Mouse (Mus musculus): Measurements from ENCODE around the gene Arhgap5.

Gene Arhgap5

DNA sequence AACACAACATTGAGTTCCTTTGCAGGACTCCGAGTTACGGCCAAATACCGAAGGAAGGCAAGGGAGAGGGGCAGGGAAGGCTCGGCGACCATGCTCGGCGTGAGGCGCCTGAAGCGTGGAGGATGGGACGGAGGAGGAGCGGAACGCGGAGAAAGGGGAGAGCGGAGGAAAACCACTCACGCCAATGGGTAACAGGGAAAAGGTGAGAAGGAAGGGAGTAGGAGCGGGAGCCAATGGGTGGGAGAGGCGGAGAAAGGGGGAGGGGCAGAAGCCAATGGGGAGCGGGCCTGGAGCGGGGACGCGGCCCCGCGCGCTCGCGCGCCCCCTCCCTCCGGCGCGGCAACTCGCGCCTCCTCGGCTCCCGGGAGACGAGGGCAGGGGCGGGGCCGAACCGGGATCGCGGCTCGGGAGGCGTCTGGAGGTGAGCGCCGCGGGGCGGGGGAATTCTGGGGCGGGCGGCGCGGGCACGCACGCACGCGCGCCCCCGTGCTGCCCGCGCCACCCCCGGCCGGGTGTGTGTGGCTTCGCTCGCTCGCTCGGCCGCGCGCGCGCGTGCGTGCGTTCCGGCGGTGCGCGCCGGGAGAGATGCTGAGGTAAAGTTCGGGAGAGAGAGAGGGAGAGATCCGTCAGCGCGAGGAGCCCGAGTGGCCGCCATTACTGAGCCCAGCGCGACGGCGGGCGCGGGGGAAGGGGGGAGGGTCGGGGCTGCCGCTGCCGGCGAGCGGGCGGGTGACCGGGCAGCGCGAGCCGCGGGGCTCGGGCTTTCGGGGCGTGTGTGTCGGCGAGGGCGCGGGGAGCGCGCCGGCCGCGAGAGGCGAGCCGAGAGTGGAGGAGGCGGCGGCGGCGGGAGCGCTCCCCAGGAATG, at the start of gene Arhgap5:
TSS of gene Arhgap5 (plus strand) at position 517 of the 865 bp plus-strand sequence.
- WGBS, result 1% methylated on average over 115 of the region's 119 CpGs

DNA sequence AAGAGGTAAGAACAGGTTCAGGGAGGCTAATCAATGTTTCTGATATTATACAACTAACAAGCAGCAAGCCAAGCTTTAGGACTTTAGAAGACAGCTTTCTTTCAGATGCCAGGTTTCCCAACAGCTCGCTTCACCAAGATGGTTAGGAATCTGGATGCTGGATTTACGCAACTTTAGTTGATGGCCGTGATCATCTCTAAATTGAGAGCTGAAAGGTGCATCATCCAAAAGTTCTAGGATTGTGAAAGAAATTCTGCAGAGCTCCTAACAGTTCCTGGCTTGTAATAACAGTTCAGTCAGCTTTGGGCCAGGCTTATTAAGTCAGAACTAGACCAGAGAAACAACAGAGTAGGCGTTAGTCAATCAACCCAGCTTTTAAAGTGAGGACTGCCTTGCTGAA, 32.2 kb upstream of the Arhgap5 start:
- 87% methylated on average over 4 of the region's 4 CpGs for WGBS

DNA sequence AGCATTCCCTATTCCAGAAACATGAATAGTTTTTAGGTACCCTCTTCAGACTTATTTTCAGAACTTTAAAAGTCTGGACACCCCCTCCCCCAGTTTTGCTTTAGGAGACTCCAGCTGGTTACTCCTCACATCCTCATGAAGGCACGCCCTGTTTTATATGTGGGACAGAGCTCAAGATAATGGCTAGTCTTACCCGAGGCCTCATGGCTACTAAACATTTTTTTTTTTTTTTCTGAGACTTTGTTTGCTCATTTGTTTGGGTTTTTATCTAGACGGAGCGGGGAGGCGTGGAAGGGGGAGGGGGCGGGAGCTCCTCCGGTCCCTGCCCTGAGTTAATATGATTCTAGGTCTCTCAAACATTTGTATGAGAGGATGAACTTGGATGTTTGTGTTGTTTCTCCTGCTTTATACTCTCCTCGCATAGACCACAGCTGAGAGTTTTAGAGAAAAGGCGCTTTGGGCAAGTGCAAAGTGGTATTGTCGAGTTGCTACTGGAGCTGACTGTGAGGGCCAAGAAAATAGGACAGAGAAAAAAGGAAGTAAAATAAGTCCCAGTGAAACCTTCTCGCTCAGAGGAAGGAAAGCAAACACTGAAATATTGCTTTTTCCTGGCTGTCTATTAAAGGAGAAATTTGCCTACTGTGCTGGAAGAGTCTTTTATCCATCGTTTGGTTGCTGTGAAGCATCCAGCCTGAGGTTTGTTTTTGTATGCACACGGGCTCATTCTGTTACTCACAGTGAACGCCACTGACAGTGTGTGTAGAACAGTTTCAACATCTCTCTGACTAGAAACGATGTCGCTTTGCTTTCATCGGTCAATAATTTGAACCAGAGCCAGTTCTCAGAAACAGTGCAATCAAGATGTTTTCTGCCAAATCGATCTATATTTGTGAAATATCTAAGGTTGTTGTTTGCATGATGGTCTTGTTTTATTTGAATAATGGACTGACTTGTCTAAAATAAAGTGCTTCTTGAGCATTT, 29.5 kb upstream of the Arhgap5 start:
- 21% methylated on average over 18 of the region's 18 CpGs for WGBS

DNA sequence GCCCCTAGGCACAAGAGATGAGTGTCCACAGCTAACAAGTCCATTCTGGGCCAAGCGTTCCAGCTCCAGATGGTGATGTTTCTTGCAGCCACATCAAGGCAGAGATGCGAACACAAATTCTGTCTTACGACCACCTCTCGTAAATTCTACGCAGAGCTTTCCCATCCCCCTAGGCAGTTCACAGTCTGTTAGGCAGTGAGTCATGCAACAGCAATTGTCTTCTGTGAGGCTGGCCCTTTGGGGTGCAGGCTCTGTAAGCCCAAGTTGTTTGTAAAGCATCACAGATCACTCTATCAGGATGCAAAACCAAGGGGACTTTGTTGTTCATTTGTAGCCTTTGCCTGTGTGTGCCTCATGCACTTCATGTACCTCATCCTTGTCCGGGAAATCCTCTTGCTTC, 27.7 kb upstream of the Arhgap5 start:
- WGBS, result 76% methylated on average over 6 of the region's 6 CpGs

DNA sequence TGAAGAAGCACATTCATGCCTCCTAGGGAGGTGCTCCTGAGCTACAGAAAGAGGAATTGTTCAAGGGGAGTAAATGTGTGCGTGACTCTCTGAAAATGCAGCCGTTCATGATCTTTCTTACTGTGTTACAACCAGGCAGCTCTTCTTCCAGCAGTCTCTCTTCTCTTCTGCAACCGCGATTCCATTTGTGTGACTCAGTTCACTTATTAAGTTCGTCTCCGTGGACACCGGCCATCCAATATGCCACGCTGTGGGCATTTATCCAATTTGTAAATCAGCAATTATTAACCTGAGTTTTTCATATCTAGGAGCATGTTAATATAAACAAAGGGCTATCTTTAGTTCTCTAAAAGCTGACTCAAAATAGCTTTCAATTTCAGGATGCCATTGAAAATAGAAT, 25.2 kb upstream of the Arhgap5 start:
- WGBS, result 73% methylated on average over 8 of the region's 8 CpGs

DNA sequence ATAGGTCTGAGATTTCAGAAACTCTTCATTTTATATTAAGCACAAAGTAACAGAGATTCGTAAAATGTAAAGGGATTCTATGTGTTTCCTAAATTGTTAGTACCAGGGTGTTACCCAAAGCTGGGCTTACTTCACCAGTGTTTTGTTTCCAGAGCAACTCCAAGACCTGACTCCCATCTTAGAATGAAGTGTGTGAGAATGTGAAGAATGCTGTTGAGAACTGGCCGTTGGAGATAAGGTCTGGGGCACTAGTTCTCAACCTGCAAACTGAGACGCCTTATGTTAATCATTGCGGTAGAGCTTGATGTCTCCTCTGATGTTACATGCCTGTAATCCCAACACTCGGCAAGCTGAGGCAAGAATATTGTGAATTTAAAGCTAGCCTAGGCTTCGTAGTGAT, 24.4 kb upstream of the Arhgap5 start:
- 88% methylated on average over 6 of the region's 6 CpGs for WGBS

DNA sequence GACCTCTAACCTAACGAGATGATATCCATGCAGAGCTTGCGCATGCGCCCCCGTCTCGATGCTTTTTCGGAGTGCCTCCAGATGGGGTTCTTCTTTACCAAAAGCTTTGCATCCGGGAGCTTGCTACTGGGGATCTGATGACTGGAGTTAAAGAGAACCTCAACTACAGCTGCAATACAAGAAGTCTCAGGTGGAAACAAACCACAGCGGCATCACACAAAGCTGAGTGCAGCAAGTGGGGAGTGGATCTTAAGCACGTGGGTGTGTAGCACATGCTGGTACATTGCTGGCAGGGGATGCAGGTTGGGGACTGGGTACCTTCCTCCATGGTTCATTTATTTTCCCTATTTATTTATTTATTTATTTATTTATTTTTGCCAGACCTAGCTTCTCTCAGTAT, 22.9 kb upstream of the Arhgap5 start:
- WGBS, result 77% methylated on average over 9 of the region's 9 CpGs

DNA sequence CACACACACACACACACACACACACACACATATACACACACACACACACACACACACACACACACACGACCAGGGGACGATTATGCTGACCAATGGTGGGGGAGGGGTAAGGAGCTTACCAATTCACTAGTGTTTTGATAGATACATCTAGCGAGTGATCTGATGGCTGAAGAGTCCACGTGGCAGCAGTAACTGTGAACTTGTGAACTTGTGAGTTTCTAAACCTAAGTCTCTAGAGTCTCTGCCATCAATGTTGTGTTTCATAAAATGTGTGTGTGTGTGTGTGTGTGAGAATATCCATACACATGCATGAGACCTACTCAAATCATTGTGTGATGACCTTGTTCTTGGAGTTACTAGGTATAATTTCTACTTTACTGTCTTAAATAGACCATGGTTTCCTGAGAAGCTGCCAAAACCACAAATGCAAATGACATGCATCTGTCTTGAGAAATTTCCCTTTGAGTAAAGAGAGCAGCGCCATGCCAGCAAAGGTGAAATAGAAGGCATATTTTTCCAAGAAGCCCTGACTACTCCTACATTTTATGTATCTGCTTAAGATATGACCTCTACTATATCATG, 21.7 kb upstream of the Arhgap5 start:
- WGBS, result 88% methylated on average over 5 of the region's 5 CpGs

DNA sequence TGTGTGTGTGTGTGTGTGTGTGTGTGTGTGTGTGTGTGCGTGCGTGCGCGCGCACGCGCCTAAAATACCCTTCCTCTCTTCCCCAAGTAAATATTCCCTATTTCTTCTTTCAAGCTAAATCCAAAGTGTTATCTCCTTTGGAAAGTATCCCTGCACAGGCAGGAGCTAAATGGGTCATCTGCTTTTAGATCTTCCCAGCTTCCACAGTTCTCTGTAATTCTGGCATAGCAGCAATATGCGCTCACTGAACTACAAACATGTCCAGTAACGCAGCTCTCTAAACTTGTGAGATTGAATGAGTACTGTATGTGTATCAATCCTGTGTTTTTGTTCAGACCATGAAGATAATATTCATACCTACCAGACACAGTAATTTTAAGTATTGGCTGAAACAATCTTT, 20.6 kb upstream of the Arhgap5 start:
- 70% methylated on average over 9 of the region's 9 CpGs for WGBS

DNA sequence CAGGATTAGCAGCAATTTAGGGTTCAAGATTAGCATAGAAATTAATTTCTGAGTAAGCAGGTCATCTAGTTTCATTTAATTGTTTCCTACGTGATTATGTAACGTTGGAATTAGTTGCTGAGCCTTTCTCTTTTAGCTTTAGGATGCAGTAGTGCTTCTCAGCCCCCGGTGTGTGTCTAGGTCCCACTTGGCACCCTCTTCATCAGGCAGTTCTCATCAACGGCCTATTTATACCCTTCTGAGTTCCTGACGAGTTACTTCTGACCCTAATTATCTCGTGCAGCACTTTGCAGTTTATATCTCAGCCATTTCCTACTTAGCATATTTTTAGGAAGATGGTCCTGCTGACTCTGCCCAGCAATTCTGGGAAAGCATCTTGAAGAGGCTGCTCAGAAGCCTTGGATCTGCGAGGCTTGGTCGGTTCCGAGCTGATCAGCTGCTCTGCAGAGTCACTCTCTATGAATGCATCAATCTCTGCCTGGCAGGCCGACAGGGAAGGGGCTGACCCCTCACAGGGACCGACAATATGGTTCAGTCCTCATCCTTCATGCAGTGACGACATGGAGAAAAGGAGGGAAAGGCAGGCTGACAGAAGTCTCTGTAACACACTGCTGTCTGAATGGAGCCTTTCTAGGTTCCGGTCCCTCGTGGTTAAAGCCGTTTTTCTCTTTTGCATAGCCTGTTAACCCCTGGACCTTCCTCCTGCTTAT, 15.4 kb upstream of the Arhgap5 start:
- WGBS, result 40% methylated on average over 15 of the region's 15 CpGs

DNA sequence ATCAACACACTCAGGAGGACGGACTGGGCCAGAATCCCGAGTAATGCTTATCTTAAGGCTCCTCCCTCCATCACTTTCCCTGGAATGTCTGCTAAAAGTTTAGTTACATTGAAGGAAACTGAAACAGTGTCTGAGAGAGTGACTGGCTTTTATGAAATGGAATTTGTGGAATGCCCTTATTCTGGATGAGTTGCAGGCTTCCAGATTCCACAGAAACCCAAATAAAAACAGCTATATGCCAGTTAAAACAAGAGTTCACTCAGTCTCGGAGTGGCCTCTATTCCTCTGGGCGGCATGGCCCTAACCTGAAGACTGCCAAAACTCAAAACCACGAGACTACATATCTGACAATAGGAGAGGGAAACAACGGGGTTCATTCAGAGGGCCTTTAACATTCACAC, 10.5 kb upstream of the Arhgap5 start:
- WGBS, result 62% methylated on average over 6 of the region's 6 CpGs

DNA sequence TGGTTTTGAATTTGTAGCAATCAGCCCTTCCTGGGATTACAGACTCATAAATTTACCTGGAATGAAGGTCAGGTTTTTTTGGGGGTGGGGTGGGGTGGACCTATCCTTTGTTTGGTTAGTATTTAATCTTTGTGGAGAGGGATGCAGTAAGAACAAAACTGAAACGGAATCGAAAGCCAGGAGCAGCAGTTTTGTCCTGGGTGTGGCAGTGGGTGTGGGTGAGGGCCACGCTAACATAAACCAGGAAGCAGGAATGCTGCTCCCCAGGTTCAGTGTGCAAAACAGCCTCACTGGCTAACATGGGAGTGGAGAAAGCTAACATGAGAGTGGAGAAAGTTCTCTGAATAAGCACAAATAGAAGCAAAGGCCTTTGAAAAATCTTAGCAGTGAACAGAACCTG, 6.6 kb upstream of the Arhgap5 start:
- 84% methylated on average over 3 of the region's 3 CpGs for WGBS

DNA sequence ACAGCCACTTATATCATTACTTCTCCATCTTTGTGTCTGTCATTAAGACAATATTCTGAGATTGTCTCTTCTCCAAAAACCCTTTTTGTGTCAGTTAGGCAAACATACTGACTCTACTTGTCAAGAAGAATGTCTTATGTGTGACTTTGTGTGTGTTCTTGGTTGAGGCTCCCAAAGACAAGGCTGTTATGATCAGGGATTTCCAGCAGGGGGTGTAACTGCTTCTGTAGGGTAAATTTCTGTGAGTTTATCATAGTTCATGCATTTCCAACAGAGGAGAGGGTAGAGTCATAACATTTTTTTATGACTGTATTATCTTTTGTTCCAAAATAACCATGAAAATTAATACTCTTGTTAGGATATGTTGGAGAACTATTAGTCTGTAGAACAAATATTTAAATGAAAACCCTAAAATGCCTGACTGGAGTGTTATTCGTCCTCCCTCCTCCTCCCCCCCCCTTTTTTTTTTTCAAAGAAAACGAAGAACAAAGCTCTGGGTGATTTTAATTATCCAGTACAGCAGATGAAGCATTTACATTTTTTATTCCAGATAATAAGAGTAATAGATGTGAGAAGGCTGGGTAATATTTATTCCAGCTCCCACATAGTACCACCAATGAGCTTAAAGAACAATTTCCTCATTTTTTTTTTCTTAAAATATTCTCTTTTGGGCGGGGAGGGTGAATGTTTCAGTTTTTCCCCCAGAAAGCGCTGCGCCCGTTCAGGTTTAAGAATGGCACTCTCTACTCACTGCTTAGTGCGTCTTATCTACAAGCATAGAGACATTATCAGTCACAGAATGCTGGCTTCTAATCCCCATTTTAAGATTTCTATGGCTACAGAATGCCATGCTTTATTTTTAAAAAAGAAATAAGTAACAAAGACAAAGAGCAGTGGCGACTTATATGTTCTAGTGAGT, 2.6 kb upstream of the Arhgap5 start:
- 63% methylated on average over 8 of the region's 8 CpGs for WGBS

DNA sequence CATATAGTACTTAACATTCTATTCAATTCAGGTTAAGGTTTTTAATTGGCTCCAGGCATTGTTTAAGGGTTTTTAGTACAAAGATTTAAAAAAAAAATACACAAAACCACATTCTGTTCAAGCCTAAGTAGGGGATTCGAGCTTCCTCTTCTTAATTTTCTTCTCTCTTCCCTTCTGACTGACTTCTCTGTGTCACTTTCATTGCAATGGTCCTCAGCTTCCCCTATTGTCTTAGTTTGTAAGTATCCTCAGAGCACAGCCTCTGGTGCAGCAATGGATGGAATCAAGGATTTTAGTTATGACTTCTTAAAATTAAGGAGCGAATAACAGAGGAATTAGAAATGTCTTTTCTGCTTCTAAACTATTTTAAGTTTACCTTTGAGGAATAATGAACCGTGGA, 1.6 kb upstream of the Arhgap5 start:
- 66% methylated on average over 3 of the region's 3 CpGs for WGBS

DNA sequence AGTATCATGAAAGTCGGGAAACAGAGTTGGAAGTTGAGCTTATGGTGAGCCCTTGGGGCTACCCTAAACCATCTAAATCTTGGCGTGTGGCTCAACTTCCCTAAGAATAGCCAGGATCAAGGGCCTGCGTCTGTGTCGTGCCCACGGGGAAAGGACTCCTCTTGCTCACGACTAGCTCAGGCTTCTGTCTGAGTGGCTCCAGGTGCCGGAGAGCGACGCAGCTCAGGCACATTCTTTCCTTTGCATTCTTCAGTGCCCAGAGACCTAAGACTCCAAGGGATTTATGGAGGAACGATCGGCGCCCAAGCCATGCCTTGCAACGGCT, 679 bp upstream of the Arhgap5 start:
- 0% methylated on average over 13 of the region's 13 CpGs for WGBS

DNA sequence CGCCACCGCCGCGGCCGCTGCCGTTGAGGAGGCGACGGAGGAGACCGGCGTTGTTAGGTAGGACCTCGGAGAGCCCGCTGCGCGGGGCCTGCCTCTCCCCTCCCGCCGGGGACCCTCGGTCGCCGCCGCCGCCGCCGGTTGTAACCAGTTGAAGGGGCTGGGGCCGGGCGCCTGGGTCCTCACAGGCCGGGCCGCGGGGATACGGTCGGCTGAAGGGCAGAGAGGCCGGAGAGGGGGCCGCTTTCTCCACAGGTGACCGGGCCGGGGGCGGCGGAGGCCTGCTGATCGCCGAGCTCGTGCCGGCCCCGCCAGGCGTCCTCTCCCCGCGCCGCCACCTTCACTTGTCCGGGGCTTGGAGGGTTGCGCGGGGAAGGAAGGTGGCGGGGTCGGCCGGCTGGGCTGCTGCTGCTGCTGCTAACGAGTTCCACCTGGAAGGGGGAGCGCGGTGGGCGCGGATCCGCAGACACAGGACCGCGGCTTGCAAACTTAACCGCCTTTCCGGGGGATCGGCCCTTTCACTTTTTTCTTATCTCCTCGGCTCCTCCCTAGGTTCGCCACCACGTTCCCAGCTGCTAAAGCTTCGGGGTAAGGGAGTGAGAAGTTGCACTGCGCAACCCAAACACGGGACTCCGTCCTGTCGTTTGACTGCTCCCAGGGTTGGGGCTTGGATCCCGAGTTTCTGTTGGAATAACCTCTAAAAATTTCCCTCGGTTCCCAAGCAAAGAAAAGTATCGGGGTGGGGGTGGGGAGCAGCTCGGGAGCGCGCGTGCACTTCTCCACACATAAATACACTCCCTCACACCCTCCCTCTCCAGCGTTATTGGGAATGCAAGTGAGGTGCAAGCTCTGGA, 784 bp downstream of the Arhgap5 start:
- WGBS, result under 1% methylated on average over 78 of the region's 78 CpGs

DNA sequence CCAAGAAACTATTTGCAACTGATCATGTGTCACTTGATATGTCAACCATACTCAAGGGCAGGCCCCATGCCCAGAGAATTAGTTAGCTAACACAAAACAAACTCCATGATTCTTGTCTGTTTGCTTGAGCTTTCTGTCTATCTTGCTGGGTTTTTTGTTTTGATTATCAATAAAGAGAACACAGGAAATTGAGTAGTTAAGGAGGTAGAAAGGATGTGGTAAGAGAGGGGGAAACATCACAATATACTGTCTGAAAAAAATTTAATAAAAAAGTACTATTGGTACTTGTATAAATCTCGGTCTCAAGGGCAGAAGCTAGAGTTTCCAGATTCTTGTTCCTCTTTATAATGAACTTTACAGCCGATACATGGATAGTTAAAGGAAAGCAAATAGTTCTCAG, 20.9 kb downstream of the Arhgap5 start:
- 82% methylated on average over 2 of the region's 2 CpGs for WGBS

DNA sequence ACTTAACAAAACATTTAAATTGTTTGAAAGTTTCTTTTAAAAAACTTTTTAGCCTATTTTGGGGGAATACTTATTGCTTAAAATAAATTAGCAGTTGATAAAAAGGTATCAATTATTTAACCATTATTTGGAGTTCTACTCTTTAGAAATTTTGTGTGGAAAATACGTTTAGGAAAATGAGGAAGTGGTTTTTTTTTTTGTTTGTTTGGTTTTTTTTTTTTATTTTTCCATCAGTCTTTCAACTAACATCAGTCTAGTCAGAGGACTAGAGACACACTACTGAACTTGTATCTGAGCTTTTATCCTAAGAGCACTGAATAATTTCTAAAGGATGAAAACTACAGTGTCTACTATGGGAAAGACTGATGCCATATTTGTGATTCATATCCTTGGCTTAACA, 21.7 kb downstream of the Arhgap5 start:
- WGBS, result 54% methylated on average over 1 of the region's 1 CpGs

DNA sequence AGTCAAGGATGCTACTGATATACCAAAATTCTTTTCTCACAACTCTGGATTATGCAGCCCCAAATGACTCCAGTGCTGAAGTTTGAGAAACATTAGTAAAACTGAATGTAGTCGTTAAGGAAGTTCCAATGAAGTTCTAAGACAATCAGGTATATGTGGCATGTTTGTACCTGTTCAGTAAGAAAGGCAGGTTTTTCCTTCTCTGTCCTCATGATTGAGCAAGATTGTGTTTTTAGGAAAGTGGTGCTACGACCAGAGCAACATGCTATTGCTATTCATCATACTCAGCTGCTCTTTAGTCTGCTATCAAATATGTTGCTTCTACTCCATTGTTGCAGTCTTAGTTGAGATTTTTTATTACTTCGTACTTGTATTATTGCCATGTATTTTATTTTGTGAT, 26.0 kb downstream of the Arhgap5 start:
- WGBS, result 85% methylated on average over 3 of the region's 3 CpGs

DNA sequence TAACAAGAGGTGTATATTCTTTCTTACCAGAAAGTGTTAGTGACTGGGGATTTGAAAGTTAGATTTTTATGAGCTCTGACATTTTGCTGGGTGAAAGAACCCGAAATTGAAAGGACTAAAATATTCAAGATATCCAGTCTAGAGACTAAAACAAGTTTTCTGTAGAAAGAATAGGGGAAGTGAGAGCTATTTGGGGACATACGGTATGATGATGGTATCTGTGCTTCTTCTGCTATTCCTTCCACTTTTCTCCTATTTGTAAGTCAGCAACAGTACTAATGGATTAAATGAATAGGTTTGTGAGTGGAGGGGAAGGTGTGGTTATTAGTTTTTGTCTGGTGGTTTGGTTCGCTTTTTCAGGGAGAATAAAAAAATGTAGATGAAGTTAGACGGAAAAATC, 37.5 kb downstream of the Arhgap5 start:
- WGBS, result 64% methylated on average over 4 of the region's 4 CpGs
